Mouse (Mus musculus) bone marrow, adult 2 months (tissue): Measurements from ENCODE around the gene Ccdc124. TPM values are rescaled to one million over a fixed set of nuclear protein-coding genes. Genes with fewer than 3 reads are reported as not detected.

ENCODE experiments used
- H3K27ac ChIP-seq: fragments of 200-500 bp; 2 replicates; pipeline ENCODE4 v1.5.1; 2012; ENCODE audit warnings: low read depth, mild to moderate bottlenecking, control low read depth, inconsistent platforms, low read length; ENCODE audit not compliant: control insufficient read depth, poor library complexity, insufficient read depth
- H3K4me1 ChIP-seq: fragments of 200-500 bp; 2 replicates; pipeline ENCODE4 v1.6.1; 2011; ENCODE audit warnings: low read length; ENCODE audit not compliant: control insufficient read depth, insufficient read depth
- H3K4me3 ChIP-seq: fragments of 200-500 bp; replicated peaks from 2 replicates; pipeline ENCODE3; 2011; ENCODE audit warnings: mild to moderate bottlenecking, low read depth, low read length, control low read depth; ENCODE audit not compliant: control insufficient read depth
- CTCF ChIP-seq: fragments of 200-500 bp; IDR thresholded peaks from 2 replicates; pipeline ENCODE4 v1.5.1; 2011; ENCODE audit warnings: low read length, control low read depth; ENCODE audit not compliant: control insufficient read depth, insufficient read depth
- POLR2A ChIP-seq: fragments of 200-500 bp; IDR thresholded peaks from 2 replicates; pipeline ENCODE4 v1.6.1; 2011; ENCODE audit warnings: low read depth, mild to moderate bottlenecking, control low read depth, low read length, borderline replicate concordance; ENCODE audit not compliant: control insufficient read depth
- WGBS: fragments of 180-500 bp; shearing (Covaris S2); methylation state at CpG from one replicate; pipeline ENCODE4 v1.1.7; 2018; 5-methylcytosine and 5-hydroxymethylcytosine counted together
- polyA plus RNA-seq: library from polyadenylated mRNA; stranded (reverse); fragments of >200 nt; gene quantifications from 2 replicates; pipeline ENCODE4 v1.2.4, GENCODE M21; 2011; ENCODE audit warnings: low replicate concordance; ENCODE audit not compliant: missing spikeins, insufficient read depth, insufficient read length

Gene Ccdc124
- polyA plus RNA-seq, 1 experiment: 41.7 TPM

- Histone ChIP-seq H3K4me1 (peaks cover 2% of the 10 kb centered on the region; the same call in 1 of the 2 replicates), H3K4me3 (no peak overlapping the region), H3K27ac (no peak overlapping the region)
- 80% methylated on average over 3 of the region's 3 CpGs for WGBS
- TF ChIP-seq POLR2A (no peak), CTCF (no peak)
Observed at GRCm38 (mm10) chr8:70849333-70849990, 24.3 kb downstream of the Ccdc124 start.

DNA sequence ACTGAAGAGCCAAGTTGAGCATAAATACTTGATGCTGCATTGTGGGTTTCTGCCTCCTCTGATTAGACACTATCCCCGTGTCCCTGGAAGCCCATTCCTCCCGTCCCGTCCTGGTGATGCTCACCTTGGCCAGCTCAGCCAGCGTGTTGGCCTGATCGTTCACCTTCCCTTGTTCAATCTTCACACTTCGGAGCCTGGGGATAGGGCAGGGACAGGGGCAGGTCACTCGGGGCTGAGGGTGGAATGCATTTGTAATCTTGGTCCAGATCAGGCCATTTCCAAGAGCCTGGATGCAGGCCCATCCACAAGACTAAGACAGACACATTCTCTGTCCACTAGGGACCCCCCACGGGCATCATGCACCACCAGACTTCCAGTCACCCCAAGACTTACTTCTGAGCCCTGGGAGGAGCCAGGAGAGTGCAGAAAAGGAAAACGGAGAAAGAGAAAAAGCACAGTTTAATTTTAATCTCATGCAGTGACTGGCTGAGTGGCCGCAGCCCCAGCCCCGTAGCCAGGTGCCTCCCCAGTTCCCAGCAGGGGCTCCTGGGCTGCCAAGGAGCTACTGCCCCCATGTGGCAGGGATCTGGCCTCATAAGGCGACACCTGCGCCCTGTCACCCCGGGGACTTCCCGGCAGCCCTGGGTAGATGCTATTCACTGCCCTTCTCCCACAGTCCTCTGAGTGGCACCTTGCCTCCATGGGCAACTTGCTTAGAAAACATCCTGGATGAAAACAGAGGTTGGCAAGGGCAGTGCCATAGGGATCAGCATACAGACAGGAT is 27.2 kb downstream of the Ccdc124 start:
- TF ChIP-seq POLR2A (no peak), CTCF (0 out of 2 replicates have a peak, but pooled peaks have one; percentile 31)
- H3K27ac ChIP-seq: no peak overlapping the region
- H3K4me1 ChIP-seq: peaks cover 3% of the 10 kb centered on the region
- no peak overlapping the region for H3K4me3 ChIP-seq
- WGBS: 49% methylated on average over 15 of the region's 15 CpGs

DNA sequence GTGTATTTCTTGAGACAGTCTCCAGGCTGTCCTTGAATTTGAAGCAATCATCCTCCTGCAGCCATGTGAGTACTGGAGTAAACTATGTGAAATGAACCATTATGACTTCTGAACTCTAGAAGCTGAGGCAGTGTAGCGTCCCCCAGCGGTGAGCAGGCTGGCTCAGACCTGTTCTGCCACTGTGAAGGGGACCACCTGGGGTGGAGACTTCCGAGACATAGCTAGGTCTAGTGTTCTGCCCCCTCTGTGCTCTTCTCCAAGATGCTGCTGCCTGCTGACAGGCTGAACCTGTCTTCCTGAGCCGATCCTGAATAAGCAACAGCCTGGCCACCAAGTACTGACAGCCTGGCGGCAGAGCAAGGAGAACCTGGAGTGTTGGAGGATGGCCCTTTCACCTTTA is 28.6 kb downstream of the Ccdc124 start:
- Histone ChIP-seq H3K4me1 (peaks cover 3% of the 10 kb centered on the region), H3K27ac (no peak overlapping the region), H3K4me3 (no peak overlapping the region)
- no peak for TF ChIP-seq POLR2A
- no peak for TF ChIP-seq CTCF
- WGBS: 64% methylated on average over 5 of the region's 5 CpGs

- Histone ChIP-seq H3K4me1 (peaks cover 3% of the 10 kb centered on the region), H3K4me3 (no peak overlapping the region), H3K27ac (peak overlapping the region; percentile 73)
- WGBS: 5% methylated on average over 6 of the region's 6 CpGs
- TF ChIP-seq POLR2A (0 out of 2 replicates have a peak, but pooled peaks have one; percentile 1), CTCF (peak; percentile 96)
Observed at GRCm38 (mm10) chr8:70844523-70844922, 29.2 kb downstream of the Ccdc124 start.

GRCm38 (mm10) chr8:70843941-70844340 is 29.8 kb downstream of the Ccdc124 start:
- 74% methylated on average over 8 of the region's 8 CpGs for WGBS
- peak overlapping the region; percentile 73 for H3K27ac ChIP-seq
- peaks cover 3% of the 10 kb centered on the region for H3K4me1 ChIP-seq
- TF ChIP-seq POLR2A: no peak
- TF ChIP-seq CTCF: no peak
- no peak overlapping the region for H3K4me3 ChIP-seq

- Histone ChIP-seq H3K27ac (peak overlapping the region; percentile 73), H3K4me3 (no peak overlapping the region), H3K4me1 (peaks cover 5% of the 10 kb centered on the region)
- TF ChIP-seq CTCF (no peak), POLR2A (no peak)
- WGBS: 65% methylated on average over 5 of the region's 5 CpGs
Observed at GRCm38 (mm10) chr8:70843214-70843773, 30.4 kb downstream of the Ccdc124 start.

DNA sequence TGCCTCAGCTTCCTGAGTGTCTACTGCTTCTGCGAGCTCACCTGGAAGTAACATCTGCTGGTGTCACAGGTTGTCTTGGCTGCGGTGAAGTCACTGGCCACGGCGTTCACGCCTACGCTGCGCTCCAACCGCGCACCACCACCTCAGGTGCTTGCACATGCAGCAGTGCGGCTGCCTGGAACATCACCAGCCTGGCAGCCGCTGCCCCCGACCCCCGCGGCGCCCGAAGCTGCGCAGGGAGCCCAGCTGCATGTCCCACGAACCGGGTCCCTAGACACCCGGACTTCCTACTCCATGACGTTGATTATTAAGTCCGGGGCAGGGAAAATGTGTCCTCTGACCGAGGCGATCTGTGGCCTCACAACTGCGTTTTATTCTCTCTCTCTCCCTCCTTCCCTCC is 31.3 kb downstream of the Ccdc124 start:
- peak overlapping the region; percentile 25 for H3K4me3 ChIP-seq
- WGBS: 92% methylated on average over 25 of the region's 25 CpGs
- H3K27ac ChIP-seq: peak overlapping the region; percentile 73

GRCm38 (mm10) chr8:70841147-70842072 is 32.3 kb downstream of the Ccdc124 start:
- peak overlapping the region; percentile 93 for H3K27ac ChIP-seq
- WGBS: 14% methylated on average over 22 of the region's 22 CpGs
- peak overlapping the region; percentile 64 for H3K4me3 ChIP-seq
- TF ChIP-seq CTCF (peak; percentile 93), POLR2A (no peak; the same call in 1 of the 2 replicates)
- H3K4me1 ChIP-seq: peaks cover 5% of the 10 kb centered on the region

More for the DNA sequence above, 31.3 kb downstream of the Ccdc124 start:
- peaks cover 5% of the 10 kb centered on the region for H3K4me1 ChIP-seq
- TF ChIP-seq POLR2A (no peak; the same call in 1 of the 2 replicates), CTCF (no peak)
